ENCODE assay signal across 34 mouse cellular contexts in the genomic region with DNA sequence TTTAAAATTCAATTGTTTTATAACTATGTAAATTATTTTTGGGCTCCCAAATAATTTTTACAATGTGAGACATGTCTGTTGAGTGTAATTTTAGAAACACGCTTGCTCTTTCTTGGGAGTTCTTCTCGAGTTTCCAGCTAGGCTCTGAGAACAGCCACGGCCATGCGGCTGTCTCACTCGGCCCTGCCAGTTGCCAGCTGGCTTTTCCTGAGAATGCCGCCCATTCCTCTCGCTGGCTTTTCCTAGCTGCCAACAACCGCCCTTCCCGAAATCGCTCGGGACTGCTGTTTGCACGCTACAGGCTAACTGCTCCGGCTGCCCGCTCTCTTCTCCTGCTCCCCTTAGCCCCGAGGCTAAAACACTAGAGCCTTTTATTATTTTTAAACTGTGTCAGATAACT. TPM values are rescaled to one million over a fixed set of nuclear protein-coding genes. Genes with fewer than 3 reads are reported as not detected.
DNase-seq lines count a peak whose midpoint lies in the region; ATAC-seq lines count a peak whose summit lies in the region.
"Had no signal": no experiment of that assay in that cellular context is flagged by ENCODE, and none has a peak within 500 bp of the region (broad histone marks: within the 10 kb centered on the region; RNA-seq: fewer than 3 reads in every experiment).

No protein-coding gene starts in this region.

- H3K36me3 ChIP-seq in embryonic facial prominence, embryonic 14.5 days (ENCODE audit: control insufficient read depth, insufficient read depth, low read length), result no peaks in the 10 kb centered on the region
- no peaks in the 10 kb centered on the region for H3K36me3 ChIP-seq in embryonic facial prominence, embryonic 10.5 days (replicated peaks)
- H3K36me3 ChIP-seq in midbrain, embryonic 10.5 days, result no peaks in the 10 kb centered on the region
- H3K36me3 ChIP-seq: embryonic facial prominence, embryonic 13.5 days; liver, embryonic 15.5 days; midbrain, embryonic 15.5 days had no signal

- peak; percentile 46 for DNase-seq in embryonic facial prominence, embryonic 14.5 days (ENCODE audit: low spot score)
- DNase-seq in embryonic facial prominence, embryonic 10.5 days (ENCODE audit: low spot score), result no peak
- peak; percentile 4 for DNase-seq in layer of hippocampus, adult 11-12 months (ENCODE audit: low spot score)
- no peak for DNase-seq in layer of hippocampus, adult 9-11 months
- DNase-seq in right cerebral cortex, adult 18-20 months, result peak; percentile 32
- DNase-seq in right cerebral cortex, postnatal 36 days (ENCODE audit: low spot score in 2 of 2), result no peak
- DNase-seq in right cerebral cortex, postnatal 25 days, result peak; percentile 22
- DNase-seq in midbrain, embryonic 10.5 days (ENCODE audit: low spot score), result no peak
- DNase-seq: adrenal gland, postnatal 14 days; cerebellum, adult 2 months; embryo, embryonic 11 days; heart, postnatal 14 days; kidney, adult 18-20 months; kidney, postnatal 36 days; layer of hippocampus, postnatal 36 days; lung, embryonic 14.5 days; lung, postnatal 14 days; thymus, postnatal 4 days had no signal

- H3K9me3 ChIP-seq in embryonic facial prominence, embryonic 14.5 days (ENCODE audit: control insufficient read depth, low read length), result no peaks in the 10 kb centered on the region
- no peaks in the 10 kb centered on the region for H3K9me3 ChIP-seq in embryonic facial prominence, embryonic 10.5 days
- no peaks in the 10 kb centered on the region for H3K9me3 ChIP-seq in midbrain, embryonic 10.5 days (replicated peaks)
- H3K9me3 ChIP-seq: embryonic facial prominence, embryonic 13.5 days; liver, embryonic 15.5 days; midbrain, embryonic 15.5 days had no signal

- H3K4me3 ChIP-seq in embryonic facial prominence, embryonic 14.5 days (ENCODE audit: low read depth, low read length), result no peak overlapping the region
- H3K4me3 ChIP-seq in embryonic facial prominence, embryonic 10.5 days, result no peak overlapping the region
- H3K4me3 ChIP-seq in midbrain, embryonic 10.5 days, result no peak overlapping the region
- H3K4me3 ChIP-seq: embryonic facial prominence, embryonic 13.5 days; erythroblast, embryonic 14.5 days; liver, embryonic 15.5 days; midbrain, embryonic 15.5 days had no signal

- no peaks in the 10 kb centered on the region for H3K4me1 ChIP-seq in embryonic facial prominence, embryonic 14.5 days (ENCODE audit: control insufficient read depth, insufficient read depth, low read length)
- no peaks in the 10 kb centered on the region for H3K4me1 ChIP-seq in embryonic facial prominence, embryonic 10.5 days
- no peaks in the 10 kb centered on the region for H3K4me1 ChIP-seq in midbrain, embryonic 10.5 days
- H3K4me1 ChIP-seq: liver, embryonic 15.5 days; midbrain, embryonic 15.5 days had no signal

- 67% methylated on average over 15 of the region's 15 CpGs for WGBS in embryonic facial prominence, embryonic 14.5 days
- 82% methylated on average over 15 of the region's 15 CpGs for WGBS in embryonic facial prominence, embryonic 10.5 days
- WGBS in midbrain, embryonic 10.5 days, result 90% methylated on average over 15 of the region's 15 CpGs

- H3K27me3 ChIP-seq in embryonic facial prominence, embryonic 14.5 days (replicated peaks; ENCODE audit: control insufficient read depth, insufficient read depth, low read length), result no peaks in the 10 kb centered on the region
- no peaks in the 10 kb centered on the region; the same call in 1 of the 2 replicates for H3K27me3 ChIP-seq in embryonic facial prominence, embryonic 10.5 days (replicated peaks; ENCODE audit: low read depth, poor library complexity, severe bottlenecking)
- H3K27me3 ChIP-seq in midbrain, embryonic 10.5 days (ENCODE audit: low read depth, poor library complexity, severe bottlenecking), result no peaks in the 10 kb centered on the region
- H3K27me3 ChIP-seq: embryonic facial prominence, embryonic 13.5 days; liver, embryonic 15.5 days; midbrain, embryonic 15.5 days; Patski had no signal

- H3K27ac ChIP-seq in embryonic facial prominence, embryonic 14.5 days (replicated peaks; ENCODE audit: low read depth, low read length), result no peak overlapping the region
- H3K27ac ChIP-seq in embryonic facial prominence, embryonic 10.5 days (replicated peaks), result no peak overlapping the region
- H3K27ac ChIP-seq in midbrain, embryonic 10.5 days (replicated peaks), result no peak overlapping the region
- H3K27ac ChIP-seq: embryonic facial prominence, embryonic 13.5 days; liver, embryonic 15.5 days; midbrain, embryonic 15.5 days had no signal

- no peak for ATAC-seq in embryonic facial prominence, embryonic 14.5 days (ENCODE audit: low read depth)
- ATAC-seq: hindbrain, embryonic 16.5 days; midbrain, embryonic 15.5 days; Patski had no signal

- no peak overlapping the region for H3K9ac ChIP-seq in embryonic facial prominence, embryonic 14.5 days (ENCODE audit: low read depth, low read length)
- H3K9ac ChIP-seq: embryonic facial prominence, embryonic 13.5 days; liver, embryonic 15.5 days; lung, embryonic 14.5 days; midbrain, embryonic 15.5 days had no signal

- no peak overlapping the region for H3K4me2 ChIP-seq in embryonic facial prominence, embryonic 14.5 days (ENCODE audit: low read depth, low read length)
- H3K4me2 ChIP-seq: embryonic facial prominence, embryonic 13.5 days; liver, embryonic 15.5 days; lung, embryonic 14.5 days; midbrain, embryonic 15.5 days had no signal

RNA-seq across cellular contexts. Expression of gene Krtap4-7, which starts 2.6 kb away (rescaled TPM):
- 0.29 TPM in 1 of 2 replicates, not detected in the other for polyA plus RNA-seq in embryonic facial prominence, embryonic 14.5 days (2014; fragmentation: Nextera tagmentation; extraction: Ambion mirVana)
- not detected in 2 replicates for polyA plus RNA-seq in embryonic facial prominence, embryonic 10.5 days (2016; fragmentation: Nextera tagmentation; extraction: Ambion mirVana)
- polyA plus RNA-seq in midbrain, embryonic 10.5 days (2016; fragmentation: Nextera tagmentation; extraction: Ambion mirVana), result not detected in 2 replicates
- polyA plus RNA-seq: cerebellum, adult 2 months; embryonic facial prominence, embryonic 13.5 days; erythroblast, embryonic 14.5 days; forebrain, embryonic 11.5 days; heart, embryonic 14.5 days; hindbrain, embryonic 11.5 days; hindbrain, embryonic 16.5 days; intestine, embryonic 14.5 days; kidney, embryonic 16.5 days; limb, embryonic 11.5 days; liver, adult 2 months; liver, embryonic 15.5 days; lung, embryonic 14.5 days; midbrain, embryonic 15.5 days; neural tube, embryonic 11.5 days; Patski; testis, adult 2 months; thymus, postnatal 0 days had no signal

RNA-seq across cellular contexts. Expression of gene Gm11555, which starts 3.6 kb away (rescaled TPM):
- not detected in 2 replicates for polyA plus RNA-seq in embryonic facial prominence, embryonic 14.5 days (2014; fragmentation: Nextera tagmentation; extraction: Ambion mirVana)
- not detected in 2 replicates for polyA plus RNA-seq in embryonic facial prominence, embryonic 10.5 days (2016; fragmentation: Nextera tagmentation; extraction: Ambion mirVana)
- polyA plus RNA-seq in midbrain, embryonic 10.5 days (2016; fragmentation: Nextera tagmentation; extraction: Ambion mirVana), result not detected in 2 replicates
- polyA plus RNA-seq: cerebellum, adult 2 months; embryonic facial prominence, embryonic 13.5 days; erythroblast, embryonic 14.5 days; forebrain, embryonic 11.5 days; heart, embryonic 14.5 days; hindbrain, embryonic 11.5 days; hindbrain, embryonic 16.5 days; intestine, embryonic 14.5 days; kidney, embryonic 16.5 days; limb, embryonic 11.5 days; liver, adult 2 months; liver, embryonic 15.5 days; lung, embryonic 14.5 days; midbrain, embryonic 15.5 days; neural tube, embryonic 11.5 days; Patski; testis, adult 2 months; thymus, postnatal 0 days had no signal

RNA-seq across cellular contexts. Expression of gene Krtap4-2, which starts 11.6 kb away (rescaled TPM):
- not detected in 2 replicates for polyA plus RNA-seq in embryonic facial prominence, embryonic 14.5 days (2014; fragmentation: Nextera tagmentation; extraction: Ambion mirVana)
- polyA plus RNA-seq in embryonic facial prominence, embryonic 10.5 days (2016; fragmentation: Nextera tagmentation; extraction: Ambion mirVana), result not detected in 2 replicates
- polyA plus RNA-seq in midbrain, embryonic 10.5 days (2016; fragmentation: Nextera tagmentation; extraction: Ambion mirVana), result not detected in 2 replicates
- polyA plus RNA-seq: cerebellum, adult 2 months; embryonic facial prominence, embryonic 13.5 days; erythroblast, embryonic 14.5 days; forebrain, embryonic 11.5 days; heart, embryonic 14.5 days; hindbrain, embryonic 11.5 days; hindbrain, embryonic 16.5 days; intestine, embryonic 14.5 days; kidney, embryonic 16.5 days; limb, embryonic 11.5 days; liver, adult 2 months; liver, embryonic 15.5 days; lung, embryonic 14.5 days; midbrain, embryonic 15.5 days; neural tube, embryonic 11.5 days; Patski; testis, adult 2 months; thymus, postnatal 0 days had no signal

RNA-seq across cellular contexts. Expression of gene Gm11563, which starts 12.3 kb away (rescaled TPM):
- 0.17 TPM in 1 of 2 replicates, not detected in the other for polyA plus RNA-seq in embryonic facial prominence, embryonic 14.5 days (2014; fragmentation: Nextera tagmentation; extraction: Ambion mirVana)
- polyA plus RNA-seq in embryonic facial prominence, embryonic 10.5 days (2016; fragmentation: Nextera tagmentation; extraction: Ambion mirVana), result not detected in 2 replicates
- polyA plus RNA-seq in midbrain, embryonic 10.5 days (2016; fragmentation: Nextera tagmentation; extraction: Ambion mirVana), result not detected in 2 replicates
- polyA plus RNA-seq: cerebellum, adult 2 months; embryonic facial prominence, embryonic 13.5 days; erythroblast, embryonic 14.5 days; forebrain, embryonic 11.5 days; heart, embryonic 14.5 days; hindbrain, embryonic 11.5 days; hindbrain, embryonic 16.5 days; intestine, embryonic 14.5 days; kidney, embryonic 16.5 days; limb, embryonic 11.5 days; liver, adult 2 months; liver, embryonic 15.5 days; lung, embryonic 14.5 days; midbrain, embryonic 15.5 days; neural tube, embryonic 11.5 days; Patski; testis, adult 2 months; thymus, postnatal 0 days had no signal

RNA-seq across cellular contexts. Expression of gene Krtap4-1, which starts 18.4 kb away (rescaled TPM):
- polyA plus RNA-seq in embryonic facial prominence, embryonic 14.5 days (2014; fragmentation: Nextera tagmentation; extraction: Ambion mirVana), result not detected in 2 replicates
- polyA plus RNA-seq in embryonic facial prominence, embryonic 10.5 days (2016; fragmentation: Nextera tagmentation; extraction: Ambion mirVana), result not detected in 2 replicates
- not detected in 2 replicates for polyA plus RNA-seq in midbrain, embryonic 10.5 days (2016; fragmentation: Nextera tagmentation; extraction: Ambion mirVana)
- polyA plus RNA-seq: cerebellum, adult 2 months; embryonic facial prominence, embryonic 13.5 days; erythroblast, embryonic 14.5 days; forebrain, embryonic 11.5 days; heart, embryonic 14.5 days; hindbrain, embryonic 11.5 days; hindbrain, embryonic 16.5 days; intestine, embryonic 14.5 days; kidney, embryonic 16.5 days; limb, embryonic 11.5 days; liver, adult 2 months; liver, embryonic 15.5 days; lung, embryonic 14.5 days; midbrain, embryonic 15.5 days; neural tube, embryonic 11.5 days; Patski; testis, adult 2 months; thymus, postnatal 0 days had no signal

Comparison
In these comparisons a context has a peak if more than half of its experiments do, and no peak if none do; other contexts are left out.
1. DNase-seq: peak in embryonic facial prominence, embryonic 14.5 days (single experiment), layer of hippocampus, adult 11-12 months (single experiment), right cerebral cortex, adult 18-20 months (single experiment) and right cerebral cortex, postnatal 25 days (single experiment); none in embryonic facial prominence, embryonic 10.5 days (single experiment), layer of hippocampus, adult 9-11 months (single experiment), right cerebral cortex, postnatal 36 days (0 of 2) and midbrain, embryonic 10.5 days (single experiment).